Mouse (Mus musculus): Measurements from ENCODE around the gene Cnih2. TPM values are rescaled to one million over a fixed set of nuclear protein-coding genes. Genes with fewer than 3 reads are reported as not detected.

The Cnih2 gene
- total and polyA plus RNA-seq, 3 experiments, result 0.70 TPM; not detected in 2

DNA sequence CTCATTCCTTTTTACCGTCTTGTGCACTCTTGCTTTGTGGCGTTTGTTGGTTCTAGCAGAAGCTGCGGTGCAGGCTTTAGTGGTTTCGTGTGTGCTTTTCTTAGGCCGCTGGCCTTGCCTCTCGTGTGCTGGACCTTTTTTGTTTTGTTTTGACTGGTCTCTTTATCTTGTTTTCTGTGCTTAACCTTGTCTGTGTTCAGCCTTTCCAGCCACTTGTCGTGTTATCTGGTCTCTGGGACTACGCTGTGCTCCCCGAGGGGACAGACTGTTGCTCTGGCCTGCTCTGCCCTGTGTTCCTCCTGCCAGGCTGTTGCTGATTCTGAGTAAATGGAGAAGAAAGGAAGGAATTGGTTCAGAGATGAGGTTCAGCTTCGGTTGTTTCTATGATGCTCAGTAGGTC is 24.2 kb upstream of the Cnih2 start:
- Histone ChIP-seq H3K27me3 (ENCODE audit: control insufficient read depth, insufficient read depth, low read length) (no peaks in the 10 kb centered on the region), H3K4me3 (no peak overlapping the region), H3K79me2 (replicated peaks; ENCODE audit: control insufficient read depth, insufficient read depth, low read length) (no peaks in the 10 kb centered on the region), H3K4me1 (ENCODE audit: control insufficient read depth, insufficient read depth, low read length) (no peaks in the 10 kb centered on the region), H3K27ac (no peak overlapping the region), H3K36me3 (ENCODE audit: control insufficient read depth, insufficient read depth, low read length) (no peaks in the 10 kb centered on the region), H3K9ac (ENCODE audit: low read depth, low read length) (no peak overlapping the region)
- no peak for TF ChIP-seq CTCF (IDR thresholded peaks at IDR 0.05)
- TF ChIP-seq EP300 (IDR thresholded peaks at IDR 0.05; ENCODE audit: insufficient read depth, low read depth, low read length), result no peak
- no peak for TF ChIP-seq POLR2A (IDR thresholded peaks at IDR 0.05; ENCODE audit: insufficient read depth, low read depth, low read length)
- intact Hi-C loops (cut with DNase I), result no loop called here
- DNase-seq, result no peak
- 49% methylated on average over 10 of the region's 10 CpGs for WGBS

GRCm38 (mm10) chr19:5118384-5118698 is 20.0 kb upstream of the Cnih2 start, which contains the start of gene Klc2:
TSS of gene Klc2 (minus strand) at chr19:5118560.
- no peaks in the 10 kb centered on the region for H3K27me3 ChIP-seq (ENCODE audit: control insufficient read depth, insufficient read depth, low read length)
- H3K79me2 ChIP-seq (replicated peaks; ENCODE audit: control insufficient read depth, insufficient read depth, low read length), result no peaks in the 10 kb centered on the region
- intact Hi-C loops (cut with DNase I), result loop anchor here (2.0 kb wide), 1 partner anchor 20 kb away; no protein-coding TSS in a partner anchor
- no peak for DNase-seq
- H3K4me3 ChIP-seq, result peak within 1 kb of the TSS; percentile 88
- H3K27ac ChIP-seq, result peak within 1 kb of the TSS; percentile 77
- no peaks in the 10 kb centered on the region for H3K36me3 ChIP-seq (ENCODE audit: control insufficient read depth, insufficient read depth, low read length)
- H3K4me1 ChIP-seq (ENCODE audit: control insufficient read depth, insufficient read depth, low read length), result no peaks in the 10 kb centered on the region
- WGBS, result 2% methylated on average over 18 of the region's 18 CpGs
- H3K9ac ChIP-seq (ENCODE audit: low read depth, low read length), result peak within 1 kb of the TSS; percentile 72
- TF ChIP-seq POLR2A (IDR thresholded peaks at IDR 0.05; ENCODE audit: insufficient read depth, low read depth, low read length), result no peak
- no peak for TF ChIP-seq EP300 (IDR thresholded peaks at IDR 0.05; ENCODE audit: insufficient read depth, low read depth, low read length)
- TF ChIP-seq CTCF (IDR thresholded peaks at IDR 0.05), result no peak

GRCm38 (mm10) chr19:5117494-5118383 is 19.4 kb upstream of the Cnih2 start:
- no peaks in the 10 kb centered on the region for H3K27me3 ChIP-seq (ENCODE audit: control insufficient read depth, insufficient read depth, low read length)
- H3K79me2 ChIP-seq (replicated peaks; ENCODE audit: control insufficient read depth, insufficient read depth, low read length), result no peaks in the 10 kb centered on the region
- no peaks in the 10 kb centered on the region for H3K36me3 ChIP-seq (ENCODE audit: control insufficient read depth, insufficient read depth, low read length)
- peak; percentile 91 to 92 for DNase-seq
- TF ChIP-seq POLR2A (IDR thresholded peaks at IDR 0.05; ENCODE audit: insufficient read depth, low read depth, low read length) (no peak), EP300 (IDR thresholded peaks at IDR 0.05; ENCODE audit: insufficient read depth, low read depth, low read length) (0 out of 2 replicates have a peak, but pooled peaks have one; percentile 20), CTCF (IDR thresholded peaks at IDR 0.05) (peak; percentile 97; the same call in 1 of the 2 replicates)
- peak overlapping the region; percentile 77 for H3K27ac ChIP-seq
- peak overlapping the region; percentile 72 for H3K9ac ChIP-seq (ENCODE audit: low read depth, low read length)
- intact Hi-C loops (cut with DNase I), result loop anchor here (2.0 kb wide), 1 partner anchor 21 kb away; no protein-coding TSS in a partner anchor
- H3K4me1 ChIP-seq (ENCODE audit: control insufficient read depth, insufficient read depth, low read length), result no peaks in the 10 kb centered on the region
- peak overlapping the region; percentile 88 for H3K4me3 ChIP-seq
- under 1% methylated on average over 75 of the region's 83 CpGs for WGBS

- Histone ChIP-seq H3K4me3 (no peak overlapping the region), H3K9ac (ENCODE audit: low read depth, low read length) (no peak overlapping the region), H3K27me3 (ENCODE audit: control insufficient read depth, insufficient read depth, low read length) (no peaks in the 10 kb centered on the region), H3K36me3 (ENCODE audit: control insufficient read depth, insufficient read depth, low read length) (no peaks in the 10 kb centered on the region), H3K27ac (no peak overlapping the region), H3K79me2 (replicated peaks; ENCODE audit: control insufficient read depth, insufficient read depth, low read length) (no peaks in the 10 kb centered on the region), H3K4me1 (ENCODE audit: control insufficient read depth, insufficient read depth, low read length) (no peaks in the 10 kb centered on the region)
- DNase-seq, result no peak
- TF ChIP-seq EP300 (IDR thresholded peaks at IDR 0.05; ENCODE audit: insufficient read depth, low read depth, low read length), result no peak
- TF ChIP-seq POLR2A (IDR thresholded peaks at IDR 0.05; ENCODE audit: insufficient read depth, low read depth, low read length), result no peak
- no peak for TF ChIP-seq CTCF (IDR thresholded peaks at IDR 0.05)
- intact Hi-C loops (cut with DNase I), result no loop called here
- 93% methylated on average over 7 of the region's 7 CpGs for WGBS
Observed at GRCm38 (mm10) chr19:5113783-5114182, 15.5 kb upstream of the Cnih2 start.

- no peak overlapping the region for H3K9ac ChIP-seq (ENCODE audit: low read depth, low read length)
- H3K27me3 ChIP-seq (ENCODE audit: control insufficient read depth, insufficient read depth, low read length), result no peaks in the 10 kb centered on the region
- no peaks in the 10 kb centered on the region for H3K79me2 ChIP-seq (replicated peaks; ENCODE audit: control insufficient read depth, insufficient read depth, low read length)
- intact Hi-C loops (cut with DNase I), result no loop called here
- TF ChIP-seq POLR2A (IDR thresholded peaks at IDR 0.05; ENCODE audit: insufficient read depth, low read depth, low read length), result no peak
- TF ChIP-seq EP300 (IDR thresholded peaks at IDR 0.05; ENCODE audit: insufficient read depth, low read depth, low read length), result no peak
- peak; percentile 52 for TF ChIP-seq CTCF (IDR thresholded peaks at IDR 0.05)
- no peak overlapping the region for H3K4me3 ChIP-seq
- DNase-seq, result no peak
- 81% methylated on average over 19 of the region's 19 CpGs for WGBS
- H3K36me3 ChIP-seq (ENCODE audit: control insufficient read depth, insufficient read depth, low read length), result no peaks in the 10 kb centered on the region
- H3K4me1 ChIP-seq (ENCODE audit: control insufficient read depth, insufficient read depth, low read length), result peaks cover 6% of the 10 kb centered on the region
- no peak overlapping the region for H3K27ac ChIP-seq
Observed at GRCm38 (mm10) chr19:5109659-5110453, 11.5 kb upstream of the Cnih2 start.

Measured in heart, adult 2 months (tissue).